Mouse (Mus musculus) megakaryocyte, embryonic 14.5 days (primary cell): Measurements from ENCODE around the gene Mccc2. TPM values are rescaled to one million over a fixed set of nuclear protein-coding genes. Genes with fewer than 3 reads are reported as not detected.

Experiments
- H3K27me3 ChIP-seq: replicated peaks from 2 replicates; pipeline ENCODE3; 2012; ENCODE audit warnings: inconsistent platforms
- H3K36me3 ChIP-seq: replicated peaks from 2 replicates; pipeline ENCODE3; 2012; ENCODE audit warnings: low read length, inconsistent platforms, mixed read lengths
- H3K4me1 ChIP-seq: 2 replicates; pipeline ENCODE4 v1.6.1; 2012; ENCODE audit warnings: inconsistent platforms
- H3K4me3 ChIP-seq: replicated peaks from 2 replicates; pipeline ENCODE3; 2012; ENCODE audit warnings: moderate library complexity, mild to moderate bottlenecking, inconsistent platforms
- H3K9me3 ChIP-seq: 2 replicates; pipeline ENCODE4 v1.6.1; 2012; ENCODE audit warnings: inconsistent platforms
- FLI1 ChIP-seq: IDR thresholded peaks from 2 replicates; pipeline ENCODE4 v1.6.1; 2012; ENCODE audit warnings: low read length, inconsistent platforms, mixed read lengths
- GATA1 ChIP-seq: IDR thresholded peaks from 3 replicates; pipeline ENCODE4 v1.6.1; 2012; ENCODE audit warnings: mixed read lengths, low read length, inconsistent platforms, borderline replicate concordance
- polyA plus RNA-seq: library from polyadenylated mRNA; stranded (reverse); fragments of >175 nt; gene quantifications from 2 replicates; pipeline ENCODE4 v1.2.3, GENCODE M21; 2012; ENCODE audit warnings: low replicate concordance; ENCODE audit not compliant: insufficient read depth

The Mccc2 gene
- polyA plus RNA-seq, 1 experiment = 7.9 TPM

DNA sequence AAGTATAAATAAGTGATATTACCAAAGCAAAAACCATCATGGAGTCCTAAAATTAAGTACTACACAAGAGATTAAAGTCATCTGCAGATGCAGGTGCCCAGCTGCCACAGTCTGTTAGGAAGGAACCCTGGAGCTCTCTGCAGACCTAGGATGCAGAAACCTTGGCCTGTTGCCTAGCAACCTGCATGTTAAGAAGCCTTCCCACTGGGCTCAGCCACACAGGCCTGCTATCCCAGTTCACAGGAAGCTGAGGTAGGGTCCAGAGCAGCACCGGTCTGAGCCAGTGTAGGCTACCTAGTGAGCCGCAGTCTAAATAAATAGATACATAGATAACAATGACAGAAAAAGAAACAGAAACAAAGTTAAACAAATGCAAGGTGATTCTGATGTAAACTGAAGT, 74.8 kb downstream of the Mccc2 start:
- Histone ChIP-seq H3K4me3 (no peak overlapping the region), H3K9me3 (peaks cover 10% of the 10 kb centered on the region; the same call in 1 of the 2 replicates), H3K4me1 (peaks cover 40% of the 10 kb centered on the region), H3K27me3 (no peaks in the 10 kb centered on the region), H3K36me3 (peaks cover 11% of the 10 kb centered on the region)
- TF ChIP-seq FLI1 (no peak), GATA1 (no peak)

DNA sequence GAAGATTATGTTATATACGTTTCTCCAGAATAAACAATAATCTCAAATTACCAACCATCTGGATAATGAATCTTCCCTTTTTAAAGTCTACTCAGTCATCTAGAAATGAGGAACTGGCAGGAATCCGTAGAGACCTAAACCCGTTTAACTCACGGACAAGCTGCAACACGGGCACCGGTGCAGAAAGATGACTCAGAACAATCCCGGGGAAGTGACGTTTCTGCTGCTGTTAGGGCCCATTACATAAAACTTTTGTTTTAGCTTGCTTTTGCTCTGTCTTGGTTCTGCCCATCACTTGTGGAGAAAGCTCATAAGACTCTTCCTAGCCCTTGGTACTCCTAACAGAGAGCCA, 76.1 kb downstream of the Mccc2 start:
- peak overlapping the region; percentile 85 for H3K4me3 ChIP-seq

DNA sequence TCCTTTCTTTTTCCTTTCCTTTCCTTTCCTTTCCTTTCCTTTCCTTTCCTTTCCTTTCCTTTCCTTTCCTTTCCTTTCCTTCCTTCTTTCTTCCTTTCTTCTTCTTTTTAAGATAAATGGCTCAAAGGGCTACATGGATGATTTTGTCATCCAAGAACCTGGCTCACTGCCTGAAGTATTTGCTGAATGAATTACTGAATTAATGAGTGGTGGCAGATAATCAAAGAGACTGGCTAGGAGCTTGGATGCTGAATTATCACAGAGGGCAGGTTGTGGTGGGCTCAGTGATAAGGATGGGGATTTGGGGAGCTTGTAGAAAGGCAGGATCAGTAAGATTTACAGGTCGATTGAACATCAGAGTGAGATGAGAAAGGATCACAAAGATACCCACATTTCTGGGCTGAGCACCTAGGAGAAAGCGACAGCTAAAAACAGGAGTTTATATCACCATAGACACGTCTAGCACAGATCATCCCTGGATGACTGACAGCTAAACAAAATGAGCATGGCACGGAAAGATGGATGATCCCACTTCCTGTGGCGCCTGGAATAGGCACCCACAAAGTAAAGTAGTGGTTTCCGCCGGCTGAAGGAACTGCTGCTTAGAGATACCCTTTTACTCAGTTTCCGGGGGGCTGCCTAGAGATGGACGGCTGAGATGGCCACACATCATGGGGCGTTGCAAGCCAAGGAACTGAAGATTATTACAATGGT, 76.7 kb downstream of the Mccc2 start:
- Histone ChIP-seq H3K36me3 (peaks cover 5% of the 10 kb centered on the region), H3K27me3 (no peaks in the 10 kb centered on the region), H3K4me3 (peak overlapping the region; percentile 85), H3K9me3 (peaks cover 3% of the 10 kb centered on the region; the same call in 1 of the 2 replicates), H3K4me1 (peaks cover 51% of the 10 kb centered on the region)
- TF ChIP-seq FLI1 (peak; percentile 71), GATA1 (no peak; the same call in 2 of the 3 replicates)

More for the DNA sequence above, 76.1 kb downstream of the Mccc2 start:
- no peak for TF ChIP-seq FLI1
- TF ChIP-seq GATA1 = no peak
- peaks cover 8% of the 10 kb centered on the region for H3K36me3 ChIP-seq
- no peaks in the 10 kb centered on the region for H3K27me3 ChIP-seq
- H3K9me3 ChIP-seq = peaks cover 7% of the 10 kb centered on the region; the same call in 1 of the 2 replicates
- peaks cover 45% of the 10 kb centered on the region for H3K4me1 ChIP-seq

DNA sequence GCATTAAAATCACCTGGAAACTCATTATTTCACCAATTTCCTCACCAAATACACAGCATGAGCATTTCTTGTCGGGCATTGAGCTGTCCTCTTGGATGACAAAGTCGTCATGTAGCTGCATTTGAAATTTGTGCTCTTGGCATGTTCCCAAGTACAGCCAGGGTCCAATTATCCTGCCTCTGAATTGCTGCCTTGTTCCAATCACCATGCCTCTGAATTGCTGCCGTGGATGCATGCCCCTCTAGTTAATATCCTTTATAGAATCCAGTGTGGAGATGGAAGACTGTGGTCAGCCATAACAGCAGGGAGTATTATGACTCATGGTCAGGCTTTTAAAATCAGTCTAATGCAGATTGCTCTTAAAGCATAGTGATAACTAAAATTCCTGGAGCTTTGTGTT, 77.7 kb downstream of the Mccc2 start:
- Histone ChIP-seq H3K4me3 (no peak overlapping the region), H3K27me3 (no peaks in the 10 kb centered on the region), H3K4me1 (peaks cover 61% of the 10 kb centered on the region), H3K36me3 (peaks cover 2% of the 10 kb centered on the region), H3K9me3 (no peaks in the 10 kb centered on the region)
- TF ChIP-seq FLI1 (no peak), GATA1 (no peak)

DNA sequence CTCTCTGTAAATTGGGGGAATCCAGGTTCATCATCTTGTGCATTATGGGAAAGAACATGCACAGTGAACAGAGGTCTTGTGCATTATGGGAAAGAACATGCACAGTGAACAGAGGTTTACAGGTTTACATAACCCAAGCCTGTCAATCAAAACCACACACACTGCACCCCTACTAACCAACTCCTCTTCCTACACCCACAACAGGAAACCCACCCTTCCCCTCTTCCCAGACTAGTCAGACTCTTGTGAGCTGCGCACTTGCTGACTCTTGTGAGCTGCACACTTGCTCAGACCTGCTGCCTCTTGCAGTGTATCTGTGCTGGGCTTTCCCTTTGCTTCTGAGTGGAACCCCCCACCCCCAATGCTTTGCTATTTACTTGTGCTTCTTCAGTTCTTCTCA, 83.0 kb downstream of the Mccc2 start:
- TF ChIP-seq FLI1 = no peak
- TF ChIP-seq GATA1 = no peak
- Histone ChIP-seq H3K4me1 (peaks cover 45% of the 10 kb centered on the region), H3K4me3 (no peak overlapping the region), H3K27me3 (no peaks in the 10 kb centered on the region), H3K9me3 (peaks cover 28% of the 10 kb centered on the region), H3K36me3 (no peaks in the 10 kb centered on the region)

DNA sequence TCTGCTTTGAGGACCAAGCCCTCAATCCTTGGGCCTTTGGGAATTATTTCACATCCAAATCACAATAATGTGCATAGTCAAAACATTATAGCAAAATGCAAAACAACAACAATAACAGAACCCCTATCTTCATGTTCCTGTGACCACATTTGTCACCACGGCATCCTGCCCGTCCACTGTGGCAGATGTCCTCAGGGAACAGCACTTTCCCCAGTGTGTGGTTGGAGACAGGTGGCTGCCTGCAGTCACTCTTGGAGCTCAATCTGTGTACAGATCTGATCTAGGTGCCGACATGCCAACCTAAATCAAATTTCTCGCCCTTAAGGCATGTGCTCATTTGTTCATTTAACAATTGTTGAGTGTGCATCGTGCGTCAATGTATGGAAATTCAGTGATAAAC, 83.9 kb downstream of the Mccc2 start:
- TF ChIP-seq FLI1 = no peak
- no peak for TF ChIP-seq GATA1

DNA sequence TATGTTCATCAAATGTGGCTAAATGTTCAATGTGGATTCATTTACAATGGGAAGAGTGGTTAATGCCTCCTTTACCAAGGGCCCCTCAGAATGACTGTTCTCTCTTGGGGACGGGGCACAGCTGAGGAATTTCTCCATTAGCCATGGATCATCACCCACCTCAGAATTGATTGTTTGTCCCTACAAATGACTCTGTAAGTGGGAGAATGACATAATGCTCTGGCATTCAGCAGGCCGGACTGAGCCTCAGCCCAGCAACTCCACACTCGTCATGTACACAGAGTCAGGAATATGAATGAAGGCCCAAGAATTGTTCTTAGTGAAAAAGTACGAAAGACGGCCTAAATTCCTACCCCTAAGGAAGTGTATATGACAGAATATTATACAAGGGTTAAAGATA, 89.2 kb downstream of the Mccc2 start:
- peaks cover 17% of the 10 kb centered on the region for H3K4me1 ChIP-seq
- no peak overlapping the region for H3K4me3 ChIP-seq
- TF ChIP-seq GATA1 = no peak
- no peak for TF ChIP-seq FLI1
- H3K9me3 ChIP-seq = peaks cover 24% of the 10 kb centered on the region
- H3K27me3 ChIP-seq = peaks cover 21% of the 10 kb centered on the region
- H3K36me3 ChIP-seq = no peaks in the 10 kb centered on the region

More for the DNA sequence above, 83.9 kb downstream of the Mccc2 start:
- Histone ChIP-seq H3K9me3 (peaks cover 28% of the 10 kb centered on the region), H3K4me1 (peaks cover 47% of the 10 kb centered on the region), H3K27me3 (peaks cover 2% of the 10 kb centered on the region), H3K4me3 (no peak overlapping the region), H3K36me3 (no peaks in the 10 kb centered on the region)

DNA sequence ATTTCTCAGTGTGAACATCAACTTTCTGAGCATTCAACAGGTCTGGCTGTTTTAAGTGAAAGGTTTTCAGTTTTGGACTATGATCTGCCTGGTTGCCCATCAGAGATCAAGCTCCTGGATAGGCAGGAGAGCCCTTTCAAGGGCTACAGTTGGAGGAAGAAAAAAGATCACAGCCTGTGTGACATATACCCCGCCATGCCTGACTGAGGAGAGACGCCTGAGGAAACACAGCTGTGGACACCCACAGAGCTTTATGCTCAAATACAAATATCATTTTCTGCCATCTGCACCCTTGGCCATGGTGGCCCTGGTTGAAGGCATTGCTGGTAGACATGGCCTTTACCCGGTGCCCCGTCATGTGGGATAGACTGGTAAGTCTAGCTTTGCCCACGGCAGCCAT, 99.8 kb downstream of the Mccc2 start:
- H3K9me3 ChIP-seq = no peaks in the 10 kb centered on the region
- no peaks in the 10 kb centered on the region; the same call in 1 of the 2 replicates for H3K4me1 ChIP-seq
- no peak overlapping the region for H3K4me3 ChIP-seq
- peaks cover 36% of the 10 kb centered on the region for H3K27me3 ChIP-seq
- no peaks in the 10 kb centered on the region for H3K36me3 ChIP-seq
- TF ChIP-seq GATA1 (no peak), FLI1 (no peak)

DNA sequence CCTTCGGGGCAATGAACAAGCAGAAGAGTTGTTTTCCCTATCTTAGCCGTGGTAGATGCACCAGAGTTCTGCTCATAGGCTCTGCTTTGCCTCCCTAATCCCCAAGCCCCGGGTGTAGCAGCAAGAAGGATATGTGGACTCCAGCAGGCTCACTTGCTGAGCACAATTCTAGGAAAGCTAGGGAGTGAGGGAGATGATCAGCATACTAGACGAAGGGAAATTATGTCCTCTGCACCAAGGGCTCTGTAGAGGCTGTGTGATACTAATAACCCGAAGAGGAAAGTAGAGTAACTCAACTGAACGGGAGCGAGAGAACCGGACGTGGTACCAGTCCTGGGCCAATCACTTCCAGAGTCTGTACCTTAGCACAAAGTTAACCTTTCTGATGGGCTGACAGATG, 114.5 kb downstream of the Mccc2 start, which contains the start of gene Cartpt:
Gene Cartpt, minus strand, starts transcription at position 127 of the 400 bp plus-strand sequence.
- peaks cover 14% of the 10 kb centered on the region for H3K4me1 ChIP-seq
- H3K36me3 ChIP-seq = no peaks in the 10 kb centered on the region
- 0 out of 2 replicates have a peak, but pooled peaks cover 18% of the 10 kb centered on the region for H3K9me3 ChIP-seq
- TF ChIP-seq FLI1 (no peak), GATA1 (no peak)
- peaks cover 46% of the 10 kb centered on the region for H3K27me3 ChIP-seq
- H3K4me3 ChIP-seq = no peak within 1 kb of the TSS

DNA sequence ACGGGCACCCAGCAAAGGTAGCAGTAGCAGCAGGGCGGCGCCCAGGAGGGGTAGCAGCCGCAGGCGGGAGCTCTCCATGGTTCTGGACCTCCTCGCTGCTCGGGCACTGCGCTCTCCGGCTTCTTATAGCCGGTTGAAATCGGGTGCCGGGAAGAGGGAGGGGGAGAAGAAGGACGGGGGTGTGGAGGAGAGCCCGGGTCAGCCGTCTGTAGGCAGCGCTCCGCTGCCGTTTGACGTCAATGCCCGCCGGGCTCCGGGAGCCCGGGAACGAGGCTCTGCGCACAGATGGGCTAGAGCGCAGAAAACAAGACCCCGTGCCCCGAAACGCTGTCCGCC, 114.9 kb downstream of the Mccc2 start:
- Histone ChIP-seq H3K4me1 (peaks cover 14% of the 10 kb centered on the region), H3K4me3 (no peak overlapping the region), H3K27me3 (peaks cover 46% of the 10 kb centered on the region), H3K36me3 (no peaks in the 10 kb centered on the region), H3K9me3 (0 out of 2 replicates have a peak, but pooled peaks cover 18% of the 10 kb centered on the region)
- TF ChIP-seq GATA1 (no peak), FLI1 (no peak)
